In genomic region chr17:23831201-23831600, GRCm38 (mm10) we compare ENCODE assay signal across 2 mouse cellular contexts.
TF ChIP-seq lines count a peak whose summit lies in the region.

No protein-coding gene starts in this region.

TF ChIP-seq in CH12.LX, 34 proteins besides CTCF, POLR2A, EP300 and RAD21:
- no peak for TF ChIP-seq JUND (conservative IDR thresholded peaks at IDR 0.05; ENCODE audit: low read depth, low read length)
- peak; percentile 44 for TF ChIP-seq ZNF384 (IDR thresholded peaks at IDR 0.05; ENCODE audit: low read depth, low read length)
TF ChIP-seq in CH12.LX: peak in this region for 1.

TF ChIP-seq in MEL, 35 proteins besides CTCF, POLR2A, EP300 and RAD21 (continued from another document):
- no peak for TF ChIP-seq USF2 (IDR thresholded peaks at IDR 0.05; ENCODE audit: borderline replicate concordance in 1 of 2, insufficient read depth in 1 of 2, low read depth in 1 of 2, low read length in 2 of 2)
